33 mouse cellular contexts compared by ENCODE assay signal in the genomic region with DNA sequence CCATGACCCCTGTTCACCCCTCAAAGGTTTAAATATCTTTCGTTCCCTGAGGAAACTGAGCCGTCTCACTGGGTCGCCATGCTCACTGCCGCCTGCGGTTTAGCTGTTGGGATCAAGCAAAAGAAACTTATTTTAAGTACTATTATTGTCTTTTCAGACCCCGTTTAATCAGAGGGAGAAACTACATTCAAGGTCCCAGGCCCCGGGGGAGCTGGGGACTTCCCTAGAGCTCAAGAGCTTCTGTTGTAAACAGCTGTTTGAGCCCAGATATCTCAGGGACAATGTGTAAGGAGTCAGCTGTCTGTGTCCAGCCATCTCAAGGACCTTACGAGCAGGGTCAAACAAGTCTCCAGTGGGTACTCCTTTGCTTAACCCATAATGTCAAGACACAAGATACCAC. TPM values are rescaled to one million over a fixed set of nuclear protein-coding genes. Genes with fewer than 3 reads are reported as not detected.
DNase-seq lines count a peak whose midpoint lies in the region; TF ChIP-seq lines count a peak whose summit lies in the region.
"Had no signal": no experiment of that assay in that cellular context is flagged by ENCODE, and none has a peak within 500 bp of the region (broad histone marks: within the 10 kb centered on the region; RNA-seq: fewer than 3 reads in every experiment).

No protein-coding gene starts in this region.

- 65% methylated on average over 8 of the region's 8 CpGs for WGBS in heart, adult 2 months

- TF ChIP-seq POLR2A in heart, adult 2 months (IDR thresholded peaks at IDR 0.05; ENCODE audit: insufficient read depth, low read depth, low read length), result no peak

- intact Hi-C loops in heart, adult 2 months (cut with DNase I), result no loop called here

- H3K9me3 ChIP-seq in E14TG2a.4 (ENCODE audit: low read length), result no peaks in the 10 kb centered on the region
- H3K9me3 ChIP-seq: embryonic facial prominence, embryonic 12.5 days; embryonic facial prominence, embryonic 15.5 days; G1E; heart, embryonic 12.5 days; heart, embryonic 15.5 days; hindbrain, embryonic 10.5 days; hindbrain, embryonic 13.5 days had no signal

- no peaks in the 10 kb centered on the region; the same call in 1 of the 2 replicates for H3K4me1 ChIP-seq in heart, adult 2 months (ENCODE audit: control insufficient read depth, insufficient read depth, low read length)
- peaks cover 52% of the 10 kb centered on the region for H3K4me1 ChIP-seq in E14TG2a.4 (replicated peaks; ENCODE audit: low read depth, low read length)
- H3K4me1 ChIP-seq: embryonic facial prominence, embryonic 12.5 days; heart, embryonic 12.5 days had no signal

- no peak for TF ChIP-seq CTCF in heart, adult 2 months (IDR thresholded peaks at IDR 0.05)
- TF ChIP-seq CTCF in E14TG2a.4 (conservative IDR thresholded peaks at IDR 0.05; ENCODE audit: low read length), result no peak

- no peak overlapping the region for H3K4me3 ChIP-seq in heart, adult 2 months
- H3K4me3 ChIP-seq in E14TG2a.4 (replicated peaks; ENCODE audit: low read length), result peak overlapping the region; percentile 11; the same call in 1 of the 2 replicates
- H3K4me3 ChIP-seq: embryonic facial prominence, embryonic 12.5 days; embryonic facial prominence, embryonic 15.5 days; gastrocnemius, adult 2 months; heart, embryonic 12.5 days; heart, embryonic 15.5 days; hindbrain, embryonic 10.5 days; hindbrain, embryonic 13.5 days had no signal

- no peak for TF ChIP-seq EP300 in heart, adult 2 months (IDR thresholded peaks at IDR 0.05; ENCODE audit: insufficient read depth, low read depth, low read length)

- peak; percentile 90 for DNase-seq in heart, adult 11 months
- no peak for DNase-seq in heart, adult 2 months
- peak; percentile 61 for DNase-seq in ovary, adult 18-20 months (ENCODE audit: low spot score)
- no peak for DNase-seq in ovary, postnatal 14 days (ENCODE audit: low spot score)
- DNase-seq in spleen, postnatal 14 days (ENCODE audit: low spot score in 2 of 2), result no peak
- DNase-seq: adrenal gland, postnatal 14 days; cerebellum, adult 11 months; cerebellum, adult 2 months; cerebellum, adult 9-11 months; cerebellum, postnatal 25 days; forebrain, postnatal 0 days; gastrocnemius, adult 2 months; gastrocnemius, postnatal 14 days; heart, postnatal 36 days had no signal

- H3K36me3 ChIP-seq in heart, adult 2 months (ENCODE audit: control insufficient read depth, insufficient read depth, low read length), result no peaks in the 10 kb centered on the region
- no peaks in the 10 kb centered on the region for H3K36me3 ChIP-seq in E14TG2a.4 (ENCODE audit: insufficient read depth, low read length)
- H3K36me3 ChIP-seq: embryonic facial prominence, embryonic 12.5 days; embryonic facial prominence, embryonic 15.5 days; G1E; heart, embryonic 12.5 days; heart, embryonic 15.5 days; hindbrain, embryonic 10.5 days; hindbrain, embryonic 13.5 days had no signal

- H3K9ac ChIP-seq in heart, adult 2 months (ENCODE audit: low read depth, low read length), result no peak overlapping the region
- H3K9ac ChIP-seq: embryonic facial prominence, embryonic 12.5 days; embryonic facial prominence, embryonic 15.5 days; forebrain, postnatal 0 days; heart, embryonic 12.5 days; heart, embryonic 15.5 days; hindbrain, embryonic 13.5 days had no signal

- no peak overlapping the region for H3K27ac ChIP-seq in heart, adult 2 months
- H3K27ac ChIP-seq: embryonic facial prominence, embryonic 12.5 days; embryonic facial prominence, embryonic 15.5 days; gastrocnemius, adult 2 months; heart, embryonic 15.5 days; hindbrain, embryonic 10.5 days; hindbrain, embryonic 13.5 days had no signal

- H3K27me3 ChIP-seq in heart, adult 2 months (ENCODE audit: control insufficient read depth, insufficient read depth, low read length), result no peaks in the 10 kb centered on the region
- no peaks in the 10 kb centered on the region for H3K27me3 ChIP-seq in E14TG2a.4 (ENCODE audit: insufficient read depth, low read length)
- H3K27me3 ChIP-seq: embryonic facial prominence, embryonic 12.5 days; embryonic facial prominence, embryonic 15.5 days; heart, embryonic 12.5 days; heart, embryonic 15.5 days; hindbrain, embryonic 13.5 days; Patski had no signal

- H3K79me2 ChIP-seq in heart, adult 2 months (replicated peaks; ENCODE audit: control insufficient read depth, insufficient read depth, low read length), result no peaks in the 10 kb centered on the region

RNA-seq across cellular contexts. Expression of gene Ctnna3, which starts 2.8 kb away (rescaled TPM):
- 10 to 100 TPM; 46.9 to 54.6 TPM for total RNA-seq in heart, adult 2 months (2021)
- polyA plus RNA-seq in heart, adult 2 months (2012; rRNA removed), result 6.4 and 18.6 TPM in 2 replicates
- total RNA-seq: common myeloid progenitor, adult 5-6 weeks; G1E had no signal
- polyA plus RNA-seq: forebrain, embryonic 11.5 days; G1E; Patski had no signal

RNA-seq across cellular contexts. Expression of gene Gm7075, which starts 5.6 kb away (rescaled TPM):
- total RNA-seq in heart, adult 2 months (2021), result not detected
- polyA plus RNA-seq in heart, adult 2 months (2012; rRNA removed), result not detected in 2 replicates
- total RNA-seq: adrenal gland, adult 18-20 months; adrenal gland, postnatal 14 days; adrenal gland, postnatal 4 days; common myeloid progenitor, adult 5-6 weeks; forebrain, postnatal 0 days; G1E; gastrocnemius, adult 2 months; gastrocnemius, postnatal 14 days; gastrocnemius, postnatal 4 days; heart, adult 18-20 months; heart, postnatal 10 days; heart, postnatal 36 days had no signal
- polyA plus RNA-seq: cerebellum, adult 2 months; embryonic facial prominence, embryonic 12.5 days; embryonic facial prominence, embryonic 15.5 days; forebrain, embryonic 11.5 days; forebrain, embryonic 14.5 days; forebrain, postnatal 0 days; frontal cortex, adult 2 months; G1E; heart, embryonic 12.5 days; heart, embryonic 15.5 days; hindbrain, embryonic 10.5 days; hindbrain, embryonic 13.5 days; hindbrain, embryonic 16.5 days; Patski had no signal

RNA-seq across cellular contexts. Expression of gene Dnajc12, which starts 44.9 kb away (rescaled TPM):
- total RNA-seq in heart, adult 2 months (2021), result 10 to 100 TPM; 11.6 to 13.5 TPM
- 3.5 and 3.9 TPM in 2 replicates for polyA plus RNA-seq in heart, adult 2 months (2012; rRNA removed)

RNA-seq across cellular contexts. Expression of gene Sirt1, which starts 45.6 kb away (rescaled TPM):
- 10 to 100 TPM; 10.4 to 11.5 TPM for total RNA-seq in heart, adult 2 months (2021)
- polyA plus RNA-seq in heart, adult 2 months (2012; rRNA removed), result 2.5 and 5.8 TPM in 2 replicates

Comparison
In these comparisons a context has a peak if more than half of its experiments do, and no peak if none do; other contexts are left out.
1. DNase-seq: peak in heart, adult 11 months (single experiment) and ovary, adult 18-20 months (single experiment); none in heart, adult 2 months (0 of 2), ovary, postnatal 14 days (single experiment) and spleen, postnatal 14 days (0 of 2).